Mouse (Mus musculus): Measurements from ENCODE around the gene Nr6a1.

GRCm38 (mm10) chr2:38864011-38864410, 63.5 kb downstream of the Nr6a1 start:
- TF ChIP-seq CTCF (IDR thresholded peaks at IDR 0.05; ENCODE audit: low read depth) (peak; percentile 59), EP300 (IDR thresholded peaks at IDR 0.05; ENCODE audit: low read depth) (no peak)
